Mouse (Mus musculus) CH12.LX (cell line): ENCODE results near the gene Cyp39a1. TPM values are rescaled to one million over a fixed set of nuclear protein-coding genes. Genes with fewer than 3 reads are reported as not detected.

ENCODE experiments used
- DNase-seq: peaks from one replicate; pipeline ENCODE4 v3.0.0-alpha.2; 2013; ENCODE audit errors: extremely low read depth
- H3K27ac ChIP-seq: 2 replicates; pipeline ENCODE4 v1.5.1; 2012; ENCODE audit warnings: low read depth, mild to moderate bottlenecking, control low read depth, moderate library complexity; ENCODE audit not compliant: insufficient read depth
- H3K27me3 ChIP-seq: replicated peaks from 2 replicates; pipeline ENCODE3; 2012; ENCODE audit warnings: inconsistent platforms
- H3K36me3 ChIP-seq, 2 experiments: replicated peaks in 1 of 2; 2 replicates each; pipeline versions ENCODE3 to v1.6.1; 2012; ENCODE audit warnings: inconsistent platforms in 1 of 2, low read length in 1 of 2, mild to moderate bottlenecking in 1 of 2, mixed read lengths in 1 of 2, moderate library complexity in 1 of 2; ENCODE audit not compliant: control insufficient read depth in 1 of 2, insufficient read depth in 1 of 2
- H3K4me1 ChIP-seq, 2 experiments: 2 replicates each; pipeline ENCODE4 v1.6.1; 2012; ENCODE audit warnings: inconsistent platforms in 1 of 2, moderate library complexity in 1 of 2; ENCODE audit not compliant: insufficient read depth in 2 of 2, control insufficient read depth in 1 of 2
- H3K4me2 ChIP-seq: 2 replicates; pipeline ENCODE4 v1.6.1; 2012; ENCODE audit warnings: low read depth, mild to moderate bottlenecking, control low read depth; ENCODE audit not compliant: poor library complexity, insufficient read depth, severe bottlenecking
- H3K4me3 ChIP-seq, 3 experiments: fragments of 150-350 bp in 1 of 3; sonication (generic) in 1 of 3; replicated peaks in 1 of 3; 2 replicates each; pipeline versions ENCODE3 to v1.5.1; 2011 to 2012; ENCODE audit warnings: low read depth in 2 of 3, low read length in 2 of 3, mild to moderate bottlenecking in 2 of 3, moderate library complexity in 2 of 3, control low read depth in 1 of 3, improper control_type of control experiment in 1 of 3, inconsistent platforms in 1 of 3, mixed read lengths in 1 of 3; ENCODE audit not compliant: poor library complexity in 1 of 3
- H3K79me2 ChIP-seq: replicated peaks from 2 replicates; pipeline ENCODE4 v1.6.1; 2012; ENCODE audit warnings: mild to moderate bottlenecking, moderate library complexity; ENCODE audit not compliant: control insufficient read depth, poor library complexity, insufficient read depth, severe bottlenecking; ENCODE audit errors: extremely low read depth
- H3K9ac ChIP-seq: 2 replicates; pipeline ENCODE4 v1.6.1; 2012; ENCODE audit warnings: low read depth, mild to moderate bottlenecking, control low read depth, moderate library complexity; ENCODE audit not compliant: insufficient read depth
- H3K9me3 ChIP-seq: replicated peaks from 2 replicates; pipeline ENCODE3; 2012; ENCODE audit warnings: low read length, inconsistent platforms, mixed read lengths
- CTCF ChIP-seq, 2 experiments: IDR thresholded peaks in 1 of 2; conservative IDR thresholded peaks in 1 of 2; 2 replicates each; pipeline ENCODE4 v1.5.1; 2011 to 2012; ENCODE audit warnings: low read depth in 2 of 2, low read length in 2 of 2, improper control_type of control experiment in 1 of 2, inconsistent platforms in 1 of 2, mild to moderate bottlenecking in 1 of 2, moderate library complexity in 1 of 2
- E2F4 ChIP-seq: IDR thresholded peaks from 2 replicates; pipeline ENCODE4 v1.6.1; 2011; ENCODE audit warnings: low read depth, low read length, improper control_type of control experiment; ENCODE audit not compliant: insufficient replicate concordance
- MAZ ChIP-seq: IDR thresholded peaks from 2 replicates; pipeline ENCODE4 v1.6.1; 2012; ENCODE audit warnings: low read depth, mild to moderate bottlenecking, inconsistent platforms, low read length, improper control_type of control experiment, moderate library complexity
- PAX5 ChIP-seq: IDR thresholded peaks from 2 replicates; pipeline ENCODE4 v1.6.1; 2012; ENCODE audit warnings: low read length, inconsistent platforms, mixed read lengths
- POLR2AphosphoS2 ChIP-seq: IDR thresholded peaks from 2 replicates; pipeline ENCODE4 v1.6.1; 2011; ENCODE audit warnings: low read depth, low read length, improper control_type of control experiment
- RAD21 ChIP-seq: IDR thresholded peaks from 2 replicates; pipeline ENCODE4 v1.6.1; 2011; ENCODE audit warnings: low read depth, mild to moderate bottlenecking, low read length, improper control_type of control experiment, moderate library complexity
- ZC3H11A ChIP-seq: IDR thresholded peaks from 2 replicates; pipeline ENCODE4 v1.6.1; 2012; ENCODE audit warnings: low read depth, mild to moderate bottlenecking, inconsistent platforms, low read length, improper control_type of control experiment
- dilution Hi-C: fragments of 300-500 bp; cut with MboI; formaldehyde crosslinking; loops from 2 replicates; pipeline ENCODE4 v1.14.3; 2020; ENCODE audit warnings: low sequenced_read_pairs; ENCODE audit not compliant: extremely low pct_unique_long_range_greater_than_20kb, extremely low pct_ligation_motif_present
- in situ Hi-C: fragments of 300-500 bp; cut with MboI; formaldehyde crosslinking; loops from 3 replicates; pipeline ENCODE4 v1.14.3; 2019; ENCODE audit warnings: low sequenced_read_pairs, low pct_ligation_motif_present, low pct_unique_long_range_greater_than_20kb, mixed read lengths
- polyA plus RNA-seq: library from polyadenylated mRNA; unstranded; fragments of >175 nt; gene quantifications from 2 replicates; pipeline ENCODE4 v1.2.1, GENCODE M21; 2012; ENCODE audit warnings: low read depth; ENCODE audit not compliant: insufficient read length
- total RNA-seq, 2 experiments: library from RNA; depleted of rRNA; stranded (reverse); fragments of 300-350 nt in 1 of 2; fragments of >200 nt in 1 of 2; gene quantifications; 2 replicates each; pipeline ENCODE4 v1.2.3; 2012 to 2014

Gene Cyp39a1
- total and polyA plus RNA-seq, 3 experiments: 0.04 to 0.43 (median 0.16) TPM

DNA sequence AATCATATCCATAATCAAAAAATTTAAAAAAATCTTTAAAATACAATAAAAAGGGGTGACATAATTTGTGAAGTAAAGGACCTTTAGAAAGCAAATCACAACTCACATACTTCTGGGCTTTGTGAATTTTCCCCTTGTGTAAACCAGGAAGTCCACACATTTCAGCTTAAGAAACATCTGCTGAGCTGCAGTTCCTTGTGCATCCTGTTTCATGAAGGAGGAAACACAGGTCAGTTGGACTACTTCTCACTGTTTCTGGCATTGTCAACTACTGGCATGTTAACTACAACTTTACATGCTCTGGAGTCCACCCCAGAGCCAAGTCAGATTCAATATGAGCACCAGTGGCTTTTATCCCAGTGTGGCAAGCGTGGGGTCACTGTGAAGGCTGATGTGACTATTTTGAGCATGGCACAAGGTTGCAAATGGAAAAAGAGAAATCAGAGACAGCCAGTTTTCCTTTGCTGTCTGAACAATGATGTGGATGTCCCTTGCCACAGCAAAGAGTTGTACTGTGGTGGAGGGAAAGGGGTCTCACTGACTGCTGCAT lies 127.6 kb downstream of the Cyp39a1 start:
- peaks cover 17% of the 10 kb centered on the region for H3K9me3 ChIP-seq
- H3K36me3 ChIP-seq: no peaks in the 10 kb centered on the region
- H3K4me2 ChIP-seq: no peak overlapping the region
- in situ Hi-C loops: no loop called here
- H3K4me1 ChIP-seq: no peaks in the 10 kb centered on the region
- no peaks in the 10 kb centered on the region for H3K79me2 ChIP-seq
- dilution Hi-C loops: no loop called here
- H3K4me3 ChIP-seq: no peak overlapping the region
- no peak for DNase-seq
- TF ChIP-seq ZC3H11A (no peak), RAD21 (no peak), E2F4 (no peak), MAZ (no peak), PAX5 (no peak), CTCF (conservative IDR thresholded peaks at IDR 0.05 in 1 of 2, IDR thresholded peaks at IDR 0.05 in 1 of 2; ENCODE audit: low read depth in 2 of 2, low read length in 2 of 2) (no peak), POLR2AphosphoS2 (no peak)
- no peak overlapping the region for H3K27ac ChIP-seq
- H3K9ac ChIP-seq: no peak overlapping the region
- no peaks in the 10 kb centered on the region for H3K27me3 ChIP-seq

Other genes starting within 250 kb of the Cyp39a1 start
- gene Mep1a, start 164.6 kb upstream of the Cyp39a1 start, total RNA-seq (2012; rRNA removed): not detected in 2 replicates
- gene Mep1a, start 164.6 kb upstream of the Cyp39a1 start, total RNA-seq (2014; rRNA removed): not detected in 2 replicates
- not detected in 2 replicates for gene Mep1a, start 164.6 kb upstream of the Cyp39a1 start, polyA plus RNA-seq
- not detected in 2 replicates for gene Ankrd66, start 123.8 kb upstream of the Cyp39a1 start, total RNA-seq (2012; rRNA removed)
- gene Ankrd66, start 123.8 kb upstream of the Cyp39a1 start, total RNA-seq (2014; rRNA removed): not detected in 2 replicates
- gene Ankrd66, start 123.8 kb upstream of the Cyp39a1 start, polyA plus RNA-seq: not detected in 2 replicates
- gene Pla2g7, start 99.3 kb upstream of the Cyp39a1 start, total RNA-seq (2012; rRNA removed): not detected in 2 replicates
- gene Pla2g7, start 99.3 kb upstream of the Cyp39a1 start, total RNA-seq (2014; rRNA removed): 0.14 TPM in 1 of 2 replicates, not detected in the other
- 0.27 TPM in 1 of 2 replicates, not detected in the other for gene Pla2g7, start 99.3 kb upstream of the Cyp39a1 start, polyA plus RNA-seq
- not detected in 2 replicates for gene Tdrd6, start 37.1 kb upstream of the Cyp39a1 start, total RNA-seq (2012; rRNA removed)
- not detected in 2 replicates for gene Tdrd6, start 37.1 kb upstream of the Cyp39a1 start, total RNA-seq (2014; rRNA removed)
- gene Tdrd6, start 37.1 kb upstream of the Cyp39a1 start, polyA plus RNA-seq: not detected in 2 replicates
- 0.13 TPM in 1 of 2 replicates, not detected in the other for gene Slc25a27, start 211 bp upstream of the Cyp39a1 start, total RNA-seq (2012; rRNA removed)
- 0.40 and 0.55 TPM in 2 replicates for gene Slc25a27, start 211 bp upstream of the Cyp39a1 start, total RNA-seq (2014; rRNA removed)
- gene Slc25a27, start 211 bp upstream of the Cyp39a1 start, polyA plus RNA-seq: 0.42 and 0.49 TPM in 2 replicates
- gene Rcan2, start 133.9 kb downstream of the Cyp39a1 start, total RNA-seq (2012; rRNA removed): not detected in 2 replicates
- gene Rcan2, start 133.9 kb downstream of the Cyp39a1 start, total RNA-seq (2014; rRNA removed): 0.32 and 0.50 TPM in 2 replicates
- 1.1 and 1.5 TPM in 2 replicates for gene Rcan2, start 133.9 kb downstream of the Cyp39a1 start, polyA plus RNA-seq